Mouse (Mus musculus): ENCODE data around the gene Mtch1.
"Not testable (repeated sequence)": the region's sequence is repeated elsewhere in the genome, so short reads cannot be mapped to it uniquely, and the experiment has no call there.

The Mtch1 gene

DNA sequence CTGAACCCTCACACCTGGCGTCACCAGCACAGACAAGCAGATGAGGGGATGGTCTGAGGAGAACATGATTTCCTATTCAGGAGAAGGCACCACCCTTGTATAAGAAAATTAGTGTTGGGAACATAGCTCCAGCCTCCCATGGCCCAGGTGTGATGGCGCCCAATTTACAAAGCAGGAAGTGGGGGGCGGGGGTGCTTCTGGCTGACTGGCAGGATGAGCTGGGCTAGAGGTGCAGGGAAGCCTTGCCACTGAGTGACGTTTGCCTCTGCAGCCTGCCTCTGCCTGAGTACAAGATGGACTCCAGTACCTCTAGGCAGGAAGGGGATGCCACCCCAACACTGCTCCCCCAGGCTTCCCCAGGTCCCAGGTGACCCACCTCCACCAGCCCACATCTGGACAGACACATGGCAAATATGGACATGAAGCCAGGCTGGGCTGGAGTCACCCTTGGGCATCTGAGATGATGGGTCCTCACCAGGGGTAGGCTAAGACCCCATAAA, 15.5 kb downstream of the Mtch1 start:
- no peak for DNase-seq (ENCODE audit: low read depth)

DNA sequence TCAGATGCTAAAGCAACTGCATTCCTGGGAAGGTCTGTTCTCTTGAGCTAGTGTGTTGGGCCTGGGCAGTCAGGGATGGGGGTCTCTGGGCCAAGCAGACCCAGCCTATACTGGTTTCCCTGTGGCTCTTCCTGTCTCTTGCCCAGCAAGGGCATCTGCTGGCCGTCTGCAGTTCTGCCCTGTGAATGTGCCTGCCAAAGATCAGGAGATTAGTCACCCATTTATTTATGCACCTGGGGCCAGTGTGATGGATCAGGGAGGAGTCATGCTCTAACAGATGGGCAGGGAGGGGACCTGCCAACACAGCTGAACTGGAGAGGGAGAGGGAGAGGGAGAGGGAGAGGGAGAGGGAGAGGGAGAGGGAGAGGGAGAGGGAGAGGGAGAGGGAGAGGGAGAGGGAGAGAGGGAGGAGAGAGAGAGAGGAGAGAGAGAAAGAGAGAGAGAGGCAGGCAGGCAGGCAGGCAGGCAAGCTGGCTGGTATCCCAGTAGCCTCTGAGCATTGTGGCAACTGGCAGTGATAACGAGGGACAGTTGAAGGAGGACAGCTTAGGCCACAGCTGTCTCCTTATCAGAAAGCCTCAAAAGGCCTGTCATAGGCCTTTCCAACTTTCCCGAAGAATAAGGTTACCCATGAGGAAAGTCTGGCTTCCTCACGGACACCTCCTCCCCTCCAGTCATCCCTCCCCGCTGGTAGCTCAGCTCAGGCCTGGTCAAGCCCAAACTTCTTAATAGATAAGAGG, 16.9 kb downstream of the Mtch1 start:
- DNase-seq (ENCODE audit: low read depth) = no peak

DNA sequence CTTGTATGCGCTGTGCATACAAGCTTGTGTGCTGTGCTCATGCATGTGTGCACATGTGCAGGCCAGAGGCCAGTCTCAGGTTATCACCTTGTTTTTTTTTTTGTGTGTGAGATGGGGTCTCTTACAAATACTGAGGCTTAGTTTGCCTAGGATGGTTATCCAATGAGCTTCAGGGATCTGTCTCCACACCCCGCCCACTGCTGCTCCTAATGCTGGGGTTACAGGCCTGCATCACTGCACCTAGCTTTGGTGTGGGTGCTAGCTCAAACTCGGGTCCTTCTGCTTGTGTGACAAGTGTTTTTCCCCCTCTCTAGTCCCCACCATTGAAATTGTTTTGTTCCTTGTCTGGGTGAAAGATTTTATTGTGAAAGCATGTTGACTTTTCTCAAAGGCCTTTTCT, 17.5 kb downstream of the Mtch1 start:
- DNase-seq (ENCODE audit: low read depth) = no peak

DNA sequence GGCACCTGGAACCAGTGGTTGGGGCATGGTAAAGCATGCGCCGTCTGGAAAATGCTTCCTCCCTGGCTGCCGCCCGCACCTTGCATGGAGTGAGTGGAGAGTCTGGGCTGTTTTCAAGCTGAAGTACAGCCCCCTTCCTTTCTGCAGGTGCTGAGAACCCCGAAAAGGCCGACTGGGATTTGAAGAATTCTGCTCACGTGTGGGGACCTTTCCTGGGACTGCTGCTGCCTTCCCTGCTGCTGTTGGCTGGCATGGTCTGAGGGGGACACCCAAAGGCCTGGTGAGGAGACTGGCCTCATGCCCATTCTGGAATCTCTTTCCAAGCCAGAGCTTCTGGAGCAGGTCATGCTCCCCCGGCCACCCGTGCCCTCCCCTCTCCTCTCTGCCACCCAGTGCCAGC, 20.0 kb downstream of the Mtch1 start:
- DNase-seq (ENCODE audit: low read depth) = no peak

DNA sequence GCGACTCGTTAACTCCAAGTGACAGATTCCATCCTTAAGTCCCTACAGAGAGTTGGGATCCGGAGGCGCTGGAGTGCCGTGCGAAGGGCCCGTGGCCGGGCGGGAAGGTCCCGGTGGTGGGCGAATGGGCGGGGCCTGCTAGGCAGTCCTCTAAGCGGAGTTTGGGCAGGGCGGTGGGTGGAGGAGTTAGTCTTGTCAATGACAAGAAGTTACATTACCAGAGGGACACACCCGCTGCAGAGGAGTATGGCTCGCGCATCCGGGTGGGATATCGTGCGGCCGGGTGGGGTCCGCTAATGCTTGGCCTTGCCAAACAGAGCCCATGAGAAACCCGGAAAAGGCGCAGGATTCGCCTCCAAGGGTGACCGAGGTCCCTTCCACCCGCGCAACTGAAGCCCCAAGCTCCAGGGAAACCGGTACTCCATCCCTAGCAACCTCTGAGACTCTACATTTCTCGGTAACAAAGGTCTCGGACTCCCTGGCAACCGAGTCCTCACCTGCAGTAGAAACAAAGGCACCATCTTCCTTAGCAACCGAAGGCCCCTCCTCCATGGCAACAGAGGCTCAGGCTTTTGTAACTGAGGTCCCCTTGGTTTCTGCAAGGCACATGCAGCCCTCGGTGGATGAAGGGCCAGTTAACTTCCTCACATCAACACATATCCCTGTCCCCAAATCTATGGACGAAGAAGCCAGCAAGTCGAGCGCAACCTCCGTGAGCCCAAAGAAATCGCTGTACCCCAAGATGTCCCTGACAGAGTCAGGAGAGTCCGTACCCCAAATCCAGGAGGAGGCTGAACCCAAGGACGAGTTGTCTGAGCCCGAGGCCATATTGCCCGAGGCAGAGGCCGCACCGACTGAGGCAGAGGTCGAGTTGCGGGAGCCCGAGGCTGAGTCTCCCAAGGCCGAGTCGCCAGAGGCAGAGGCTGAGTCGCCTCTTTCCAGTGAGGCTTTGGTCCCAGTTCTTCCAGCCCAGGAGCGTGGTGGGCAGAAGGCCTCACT, 20.9 kb downstream of the Mtch1 start:
- DNase-seq (ENCODE audit: low read depth) = no peak

DNA sequence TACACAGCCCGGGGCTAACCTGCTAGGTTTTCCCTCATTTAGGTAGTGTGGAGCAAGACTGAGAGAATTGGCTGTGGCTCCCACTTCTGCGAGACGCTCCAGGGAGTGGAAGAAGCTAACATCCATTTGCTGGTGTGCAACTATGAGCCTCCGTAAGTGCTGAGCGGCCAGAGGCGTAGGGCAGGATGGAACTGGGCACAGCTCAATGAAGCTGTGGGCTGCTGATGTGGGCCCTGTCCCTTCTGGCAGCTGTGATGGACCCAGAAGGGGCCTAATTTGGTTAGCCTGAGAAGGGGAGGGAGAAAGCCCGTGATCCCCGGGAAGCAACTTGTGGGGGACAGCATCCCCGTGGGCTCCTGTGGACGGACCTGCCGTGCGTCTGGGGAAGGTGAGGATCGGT, 21.9 kb downstream of the Mtch1 start:
- DNase-seq (ENCODE audit: low read depth) = no peak

DNA sequence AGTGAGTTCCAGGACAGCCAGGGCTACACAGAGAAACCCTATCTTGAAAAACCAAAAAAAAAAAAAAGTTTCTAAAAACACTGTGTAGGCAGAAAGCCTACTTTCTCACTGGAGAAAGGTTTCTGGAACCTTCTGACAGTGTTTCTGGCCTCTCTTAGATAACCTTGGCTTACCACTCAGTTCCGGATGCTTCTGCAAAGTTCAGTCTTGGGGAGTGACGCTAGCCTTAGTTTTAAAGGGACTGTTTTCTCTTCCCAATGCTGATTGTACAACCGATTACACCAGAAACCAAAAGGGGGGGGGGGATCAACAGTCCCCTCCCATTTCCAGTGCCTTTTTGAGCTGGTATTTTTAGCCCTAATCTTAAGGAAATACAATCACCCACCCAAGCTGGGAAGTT, 24.1 kb downstream of the Mtch1 start:
- no peak for DNase-seq (ENCODE audit: low read depth)

DNA sequence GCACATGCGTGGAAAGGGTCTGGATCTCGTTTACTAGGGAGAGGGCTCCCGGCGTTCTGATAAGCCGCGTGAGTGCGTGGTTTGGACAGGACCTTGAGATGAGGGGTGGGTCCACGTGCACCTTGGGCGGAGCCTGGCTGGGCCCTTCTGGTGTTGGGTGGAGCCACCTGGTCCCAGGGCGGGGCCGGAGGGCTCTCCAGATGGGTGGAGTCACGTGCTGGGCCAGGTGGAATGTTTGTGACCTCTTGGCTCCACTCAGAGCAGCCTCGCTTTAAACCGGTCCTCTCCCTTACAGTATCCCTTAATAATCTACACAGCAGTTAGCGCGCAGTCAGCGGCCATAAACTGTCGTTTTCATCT, 25.2 kb downstream of the Mtch1 start:
- no peak for DNase-seq (ENCODE audit: low read depth)

DNA sequence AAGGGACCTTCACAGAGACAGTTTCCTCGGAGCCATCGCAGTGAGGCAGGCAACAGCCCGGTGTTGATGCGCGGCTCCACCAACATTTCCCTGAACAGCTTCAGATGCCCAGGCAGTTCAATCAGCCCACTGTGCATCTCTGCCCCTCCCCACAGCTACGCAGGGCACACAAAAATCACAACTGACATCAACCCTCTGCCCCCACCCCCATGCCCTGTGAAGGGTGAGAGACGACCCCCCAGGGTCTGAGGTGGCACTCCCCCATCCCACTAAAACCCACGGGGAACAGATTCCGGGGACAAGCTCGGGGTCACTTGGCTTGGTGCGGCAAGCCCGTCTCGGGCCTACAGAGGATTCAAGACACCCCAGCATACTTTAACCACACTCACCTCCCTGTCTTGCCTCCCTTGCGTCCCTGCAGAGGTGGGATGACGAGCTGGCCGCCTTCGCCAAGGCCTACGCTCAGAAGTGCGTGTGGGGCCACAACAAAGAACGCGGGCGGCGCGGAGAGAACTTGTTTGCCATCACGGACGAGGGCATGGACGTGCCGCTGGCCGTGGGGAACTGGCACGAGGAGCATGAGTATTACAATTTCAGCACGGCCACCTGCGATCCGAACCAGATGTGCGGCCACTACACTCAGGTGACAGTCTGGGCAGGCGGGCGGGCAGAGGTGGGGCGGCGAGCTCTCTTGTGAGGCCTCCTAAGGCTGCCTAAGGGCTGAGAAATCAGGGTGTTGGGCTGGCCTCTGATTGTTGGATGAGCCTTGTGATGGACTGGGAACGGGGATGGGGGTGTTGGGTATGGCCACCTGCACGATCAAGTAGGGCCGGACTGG, 25.8 kb downstream of the Mtch1 start:
- DNase-seq (ENCODE audit: low read depth) = no peak

DNA sequence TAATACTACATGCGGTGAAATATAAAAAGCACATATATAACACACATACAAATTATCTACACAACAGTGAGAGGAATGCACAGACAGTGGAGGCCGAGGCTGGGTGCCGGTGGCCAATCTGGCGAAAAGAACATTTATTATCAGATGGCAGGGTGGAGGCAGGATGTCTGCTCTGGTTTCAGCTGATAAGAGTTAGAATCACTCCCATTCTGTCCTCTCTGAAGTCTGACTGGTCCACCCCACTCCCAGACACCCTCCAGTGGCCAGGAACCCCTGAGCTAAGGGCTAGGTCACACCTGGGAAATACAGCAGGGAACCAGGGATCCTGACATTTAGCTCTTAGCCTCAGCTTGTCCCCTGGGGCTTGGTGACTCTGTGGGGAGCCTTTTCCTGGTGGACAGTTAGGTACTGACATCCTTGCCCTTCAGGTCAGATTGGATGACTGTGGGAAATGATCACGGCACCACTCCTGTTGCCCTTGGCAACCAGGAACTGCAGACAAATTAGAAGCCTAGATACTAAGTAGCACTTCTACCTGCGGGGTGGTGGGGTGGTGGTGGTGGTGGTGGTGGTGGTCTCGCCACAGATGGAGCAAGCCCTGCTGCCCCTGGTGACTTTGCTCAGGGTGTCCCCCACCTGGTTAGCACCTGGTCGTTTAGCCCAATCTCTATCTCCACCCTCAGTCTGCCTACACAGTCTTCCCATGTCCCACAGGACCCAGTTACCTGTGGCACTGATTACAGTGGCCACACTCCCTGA, 27.7 kb downstream of the Mtch1 start:
- peak; percentile 86 for DNase-seq (ENCODE audit: low read depth)

DNA sequence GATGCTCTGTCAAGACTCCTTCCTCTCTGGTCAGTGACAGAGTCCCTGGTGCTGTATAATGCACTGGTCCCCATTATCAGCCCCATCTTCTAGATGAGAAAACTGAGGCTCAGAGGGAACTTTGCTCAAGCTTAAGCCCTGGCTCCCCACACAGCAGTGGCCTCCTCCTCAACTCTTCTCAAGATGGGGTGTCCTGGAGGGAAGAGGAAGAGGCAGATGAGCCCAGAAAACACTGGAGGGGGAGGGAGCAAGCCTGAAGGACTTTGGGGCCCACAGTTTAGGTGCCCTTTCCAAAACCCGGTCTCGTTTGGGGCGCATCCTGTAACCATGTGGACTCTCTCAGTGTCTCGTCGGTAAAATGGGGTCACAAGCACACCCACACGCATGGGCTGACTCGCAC, 28.3 kb downstream of the Mtch1 start:
- no peak for DNase-seq (ENCODE audit: low read depth)

DNA sequence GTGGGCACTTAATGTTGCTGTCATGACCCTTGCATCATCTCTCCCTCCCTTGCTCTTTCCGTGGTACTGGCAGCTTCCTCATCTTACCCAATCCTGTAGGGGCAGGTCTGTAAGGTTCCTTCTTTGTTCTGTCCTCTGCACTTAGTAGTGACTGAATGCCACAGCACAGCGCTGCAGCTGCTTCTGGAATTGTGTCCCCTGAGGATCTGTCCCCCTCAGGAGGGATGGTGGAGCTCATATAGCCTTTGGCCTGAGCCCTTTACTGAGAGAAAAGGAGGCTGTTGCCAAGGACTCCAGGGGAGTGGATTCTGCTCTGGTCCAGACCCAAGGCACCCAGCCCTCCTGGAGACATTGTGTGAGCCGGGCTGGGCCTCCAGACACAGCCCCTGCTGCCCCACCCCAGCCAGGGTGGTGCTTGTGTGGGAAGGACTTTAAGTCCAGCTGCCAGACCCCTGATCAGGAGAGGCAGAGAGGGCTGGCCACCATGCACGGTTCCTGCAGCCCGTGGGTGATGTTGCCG, 28.9 kb downstream of the Mtch1 start:
- DNase-seq (ENCODE audit: low read depth) = peak; percentile 91

DNA sequence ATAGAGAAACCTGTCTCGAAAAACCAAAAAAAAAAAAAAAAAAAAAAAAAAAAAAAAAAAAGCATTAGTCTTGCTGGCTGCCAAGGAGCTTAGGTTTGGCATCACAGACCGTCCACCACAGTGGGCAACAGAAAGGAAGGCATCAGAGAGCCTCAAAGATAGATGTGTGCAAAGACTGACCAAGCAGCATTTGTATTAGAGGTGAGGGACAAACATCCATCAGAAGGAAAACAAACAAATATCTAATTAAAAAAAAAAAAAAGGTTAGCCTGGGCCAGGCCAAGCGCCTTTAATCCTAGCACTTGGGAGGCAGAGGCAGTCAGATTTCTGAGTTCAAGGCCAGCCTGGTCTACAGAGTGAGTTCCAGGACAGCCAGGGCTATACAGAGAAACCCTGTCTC, 30.4 kb downstream of the Mtch1 start, which contains the start of gene Pi16:
TSS of gene Pi16 (plus strand) at position 301 of the 400 bp plus-strand sequence.
- not testable (repeated sequence) for DNase-seq (ENCODE audit: low read depth)

DNA sequence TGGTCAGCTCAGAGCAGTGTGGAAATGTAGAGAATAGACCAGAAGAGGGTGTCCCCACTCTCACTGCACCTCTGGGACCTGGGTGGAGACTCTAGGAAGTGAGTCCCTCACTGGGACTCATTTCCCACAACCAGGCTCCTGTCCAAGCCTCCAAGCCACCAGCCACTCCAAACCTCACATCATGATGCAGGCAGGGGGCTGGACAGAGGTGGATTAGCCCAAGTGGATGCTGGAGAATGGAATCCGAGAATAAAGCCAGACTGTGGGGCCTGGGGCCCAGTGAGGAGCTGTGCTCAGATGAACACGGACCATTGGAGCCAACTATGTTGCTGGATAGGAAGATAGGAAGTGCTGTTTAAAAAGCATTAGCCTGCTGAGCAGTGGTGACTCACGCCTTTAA, 30.8 kb downstream of the Mtch1 start:
- no peak for DNase-seq (ENCODE audit: low read depth)

DNA sequence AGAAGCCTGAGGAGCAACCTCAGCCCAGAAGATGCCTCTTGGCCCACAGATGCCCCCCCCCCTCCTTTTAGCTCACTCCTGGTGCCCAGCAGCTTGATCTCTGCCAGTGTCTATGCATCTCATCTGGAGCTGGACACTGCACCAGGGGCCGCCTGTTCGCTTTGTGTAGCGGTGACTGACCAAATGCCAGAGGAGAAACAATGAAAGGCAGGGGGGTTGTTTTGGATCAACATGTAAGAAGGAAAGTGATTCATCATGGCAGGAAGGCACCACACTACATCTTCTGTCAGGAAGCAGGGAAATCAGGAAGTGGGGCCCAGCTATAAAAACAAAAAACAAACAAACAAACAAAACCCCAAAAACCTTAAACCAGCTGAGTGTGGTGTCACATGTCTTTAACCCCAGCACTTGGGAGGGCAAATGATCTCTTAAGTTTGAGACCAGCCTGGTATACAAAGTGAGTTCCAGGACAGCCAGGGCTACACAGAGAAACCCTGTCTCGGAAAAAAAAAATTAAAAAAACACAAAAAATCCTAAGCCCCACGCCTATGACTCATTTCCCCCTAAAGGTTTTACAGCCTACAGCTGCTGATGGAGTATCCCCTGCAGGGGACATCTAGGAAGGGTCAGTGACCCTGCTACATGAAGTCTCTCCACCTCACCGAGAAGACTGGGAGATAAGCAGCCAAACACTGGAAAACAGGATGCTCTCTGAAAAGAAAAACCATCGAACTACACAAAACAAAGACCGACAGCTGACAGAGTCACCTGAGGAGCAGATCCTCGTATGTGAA, 31.9 kb downstream of the Mtch1 start:
- peak; percentile 75 for DNase-seq (ENCODE audit: low read depth)

DNA sequence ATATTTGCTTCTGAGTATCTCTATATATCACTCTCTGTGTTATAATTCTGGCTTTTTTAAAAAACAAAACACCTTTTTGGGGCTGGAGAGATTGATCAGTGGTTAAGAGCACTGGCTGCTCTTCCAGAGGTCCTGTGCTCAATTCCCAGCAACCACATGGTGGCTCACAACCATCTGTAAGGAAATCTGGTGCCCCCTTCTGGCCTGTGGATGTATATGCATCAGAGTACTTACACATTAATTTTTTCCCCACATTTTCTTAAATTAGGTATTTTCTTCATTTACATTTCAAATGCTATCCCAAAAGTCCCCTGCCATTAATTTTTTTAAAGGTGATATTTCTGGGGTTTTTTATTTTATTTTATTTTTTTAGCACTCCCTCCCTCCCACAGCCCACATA, 34.4 kb downstream of the Mtch1 start:
- peak; percentile 43 for DNase-seq (ENCODE audit: low read depth)

DNA sequence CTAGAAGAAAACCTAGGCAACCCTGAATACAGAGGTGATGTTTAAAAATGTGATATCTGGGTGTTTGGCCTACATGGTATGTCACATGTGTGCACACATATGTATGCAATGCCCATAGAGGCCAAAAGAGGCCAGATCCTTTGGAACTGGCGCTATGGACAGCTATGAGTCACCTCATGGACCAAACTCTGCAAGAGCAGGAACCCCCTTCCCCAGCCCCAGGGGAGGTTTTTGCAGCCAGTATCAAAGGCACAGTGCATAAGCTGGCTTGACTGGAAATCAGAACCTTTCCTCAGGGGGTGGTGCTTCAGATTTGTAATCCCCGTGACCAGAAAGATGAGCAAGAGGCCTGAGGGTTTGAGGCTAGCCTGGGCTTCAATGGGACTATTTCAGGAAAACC, 35.7 kb downstream of the Mtch1 start:
- no peak for DNase-seq (ENCODE audit: low read depth)

DNA sequence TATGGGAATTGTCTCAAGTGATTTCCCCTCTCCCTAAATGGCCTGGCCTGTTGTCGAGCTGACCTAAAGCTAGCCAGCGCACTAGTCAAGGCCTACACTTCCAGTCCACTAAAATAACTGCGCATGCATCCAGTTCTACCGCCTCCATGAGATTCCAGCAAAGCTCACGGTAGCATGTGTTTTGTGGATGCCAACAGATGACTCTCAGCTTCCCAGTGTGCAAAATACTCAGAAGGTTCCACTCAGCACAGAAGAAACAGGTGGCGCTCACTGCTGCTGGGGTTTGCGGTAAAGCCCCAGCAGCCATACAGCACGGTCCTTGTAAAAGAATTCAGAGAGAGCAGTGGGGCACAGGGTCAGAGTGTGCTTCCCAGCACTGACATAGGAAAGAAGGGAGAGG, 36.1 kb downstream of the Mtch1 start:
- DNase-seq (ENCODE audit: low read depth) = no peak

DNA sequence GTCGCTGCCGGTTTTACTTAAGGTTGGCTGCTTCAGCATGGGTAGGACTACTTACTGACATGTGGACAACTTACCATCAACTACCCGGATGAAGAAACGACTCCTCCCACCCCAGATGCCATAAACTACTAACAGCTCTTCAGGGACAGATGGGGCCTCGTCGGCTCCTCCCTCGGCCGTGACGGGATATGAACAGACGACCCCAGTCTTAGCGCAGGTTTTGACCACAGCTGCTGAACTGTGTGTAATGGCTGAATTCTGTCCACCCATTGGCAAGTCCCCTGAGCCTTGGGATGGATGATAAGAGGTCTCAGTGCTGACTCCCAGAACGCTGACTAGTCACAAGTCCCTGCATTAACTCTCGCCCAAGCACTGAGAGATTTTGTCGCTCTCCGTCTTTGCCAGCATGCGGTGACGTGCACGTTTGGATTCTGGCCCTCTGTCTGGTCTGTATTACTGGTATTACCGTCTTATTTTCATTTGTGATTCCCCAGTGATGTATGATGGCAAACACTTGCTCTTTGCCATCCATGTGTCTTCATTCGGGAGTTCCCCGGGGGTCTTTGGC, 37.6 kb downstream of the Mtch1 start:
- DNase-seq (ENCODE audit: low read depth) = no peak

DNA sequence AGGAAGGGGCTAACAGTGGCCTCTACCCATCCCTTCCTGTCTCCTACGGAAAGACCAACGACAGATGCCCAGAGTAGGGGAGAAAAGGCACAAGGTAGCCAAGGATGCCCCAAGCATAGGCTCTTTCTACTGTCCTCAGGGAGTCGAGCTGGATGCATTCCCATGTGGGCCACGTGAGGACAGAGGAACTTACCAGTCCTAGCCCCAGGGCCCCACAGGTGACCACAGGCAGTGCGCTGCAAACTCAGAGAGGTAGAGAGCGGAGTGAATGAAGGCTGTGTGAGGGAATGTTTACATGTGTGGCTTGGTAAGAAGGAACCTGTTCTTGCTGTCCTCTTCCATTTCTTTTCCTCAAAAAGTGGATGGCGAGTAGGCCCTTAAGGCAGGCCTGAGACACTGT, 41.9 kb downstream of the Mtch1 start:
- DNase-seq (ENCODE audit: low read depth) = no peak

All from 416B (cell line).